Mouse (Mus musculus): Measurements from ENCODE around the gene Arid3c.

Arid3c gene

GRCm38 (mm10) chr4:41678863-41679262 lies 52.1 kb downstream of the Arid3c start:
- CTCF ChIA-PET, result no interaction called here

- CTCF ChIA-PET, result no interaction called here
These were observed 53.8 kb downstream of the Arid3c start for GRCm38 (mm10) chr4:41677006-41677629.

GRCm38 (mm10) chr4:41676248-41677005 lies 54.5 kb downstream of the Arid3c start:
- CTCF ChIA-PET, result no interaction called here

Data from spleen, embryonic (tissue).